Mouse (Mus musculus): Measurements from ENCODE around the gene H6pd. TPM values are rescaled to one million over a fixed set of nuclear protein-coding genes. Genes with fewer than 3 reads are reported as not detected.

The H6pd gene
- total and polyA plus RNA-seq, 3 experiments, result 17.7 to 38.5 (median 25.1) TPM

DNA sequence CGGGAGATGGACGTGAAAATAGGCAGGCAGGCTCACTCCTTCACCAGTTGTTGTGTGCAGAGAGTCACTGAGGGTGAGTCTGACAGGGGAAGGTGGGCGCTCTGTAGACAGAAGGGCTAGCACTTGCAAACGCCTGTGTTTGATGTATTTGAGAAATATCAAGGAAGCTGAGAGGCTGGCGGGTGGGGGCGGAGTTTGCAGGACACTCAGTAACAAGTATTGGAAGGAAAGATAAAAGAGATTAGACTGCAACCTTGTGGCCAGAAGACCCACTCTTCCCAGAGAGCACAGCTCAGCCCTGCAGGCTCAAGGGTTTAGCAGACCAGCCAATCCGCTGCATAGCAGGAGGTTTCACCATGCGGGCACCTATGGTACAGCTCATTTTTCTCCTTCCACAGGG lies 42.7 kb upstream of the H6pd start:
- peak overlapping the region; percentile 67 for H3K4me2 ChIP-seq (ENCODE audit: insufficient read depth, low read depth, poor library complexity, severe bottlenecking)
- peaks cover 33 to 48% of the 10 kb centered on the region in 2 experiments for H3K4me1 ChIP-seq (ENCODE audit: control insufficient read depth in 1 of 2, insufficient read depth in 2 of 2)
- no peak for DNase-seq (ENCODE audit: extremely low read depth)
- peaks cover 7% of the 10 kb centered on the region for H3K9me3 ChIP-seq (replicated peaks; ENCODE audit: low read length)
- peak overlapping the region; percentile 88 for H3K27ac ChIP-seq (ENCODE audit: insufficient read depth, low read depth)
- no peak for TF ChIP-seq MEF2A (IDR thresholded peaks at IDR 0.05; ENCODE audit: borderline replicate concordance, low read depth, low read length)
- TF ChIP-seq JUND (conservative IDR thresholded peaks at IDR 0.05; ENCODE audit: low read depth, low read length), result no peak
- in situ Hi-C loops (cut with MboI; ENCODE audit: low pct_ligation_motif_present, low pct_unique_long_range_greater_than_20kb, low sequenced_read_pairs), result no loop called here
- H3K27me3 ChIP-seq (replicated peaks), result no peaks in the 10 kb centered on the region
- dilution Hi-C loops (cut with MboI; ENCODE audit: extremely low pct_ligation_motif_present, extremely low pct_unique_long_range_greater_than_20kb, low sequenced_read_pairs), result no loop called here
- peaks cover 60 to 69% of the 10 kb centered on the region in 2 experiments for H3K36me3 ChIP-seq (replicated peaks in 1 of 2; ENCODE audit: control insufficient read depth in 1 of 2, insufficient read depth in 1 of 2, low read length in 1 of 2)
- H3K4me3 ChIP-seq (replicated peaks in 1 of 3; ENCODE audit: low read depth in 2 of 3, low read length in 2 of 3, poor library complexity in 1 of 3), result peak overlapping the region; percentile 61 to 91 (median 88)
- H3K79me2 ChIP-seq (replicated peaks; ENCODE audit: control insufficient read depth, extremely low read depth, insufficient read depth, poor library complexity, severe bottlenecking), result peaks cover 81% of the 10 kb centered on the region
- H3K9ac ChIP-seq (ENCODE audit: insufficient read depth, low read depth), result peak overlapping the region; percentile 88; the same call in 1 of the 2 replicates

DNA sequence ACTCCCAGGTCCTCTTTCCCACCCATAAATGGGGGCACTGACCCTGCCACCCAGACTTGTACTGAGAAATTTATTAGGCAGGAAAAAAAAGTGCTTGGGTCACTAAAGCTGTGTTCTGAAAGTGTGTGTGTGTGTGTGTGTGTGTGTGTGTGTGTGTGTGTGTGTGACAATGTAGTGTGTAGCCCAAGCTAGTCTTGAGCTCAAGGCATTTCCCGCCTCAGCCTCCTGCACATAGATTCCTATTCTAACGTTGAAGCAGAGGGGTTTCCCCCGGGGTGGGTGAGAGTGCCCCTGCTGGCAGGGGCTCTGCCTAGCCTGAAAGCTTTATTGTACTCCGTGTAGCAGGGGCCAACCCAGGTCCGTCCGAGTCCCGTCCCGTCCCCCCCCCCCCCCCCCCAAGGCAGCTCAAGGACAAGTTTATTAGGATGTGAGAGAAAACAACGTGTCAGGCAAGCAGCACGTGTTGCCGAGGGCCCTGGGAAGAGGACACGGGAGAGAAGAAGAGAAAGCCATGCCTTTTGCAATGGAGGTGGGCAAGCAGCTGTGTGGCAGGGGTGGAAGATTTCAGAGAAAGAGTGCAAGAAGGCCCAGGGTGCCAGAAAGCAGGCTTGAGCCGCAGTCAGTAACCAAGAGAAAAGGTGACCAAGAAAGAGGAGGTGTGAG lies 40.9 kb upstream of the H6pd start:
- Histone ChIP-seq H3K4me2 (ENCODE audit: insufficient read depth, low read depth, poor library complexity, severe bottlenecking) (peak overlapping the region; percentile 67), H3K9ac (ENCODE audit: insufficient read depth, low read depth) (peak overlapping the region; percentile 88), H3K9me3 (replicated peaks; ENCODE audit: low read length) (peaks cover 4% of the 10 kb centered on the region), H3K79me2 (replicated peaks; ENCODE audit: control insufficient read depth, extremely low read depth, insufficient read depth, poor library complexity, severe bottlenecking) (peaks cover 63% of the 10 kb centered on the region), H3K36me3 (replicated peaks in 1 of 2; ENCODE audit: control insufficient read depth in 1 of 2, insufficient read depth in 1 of 2, low read length in 1 of 2) (peaks cover 42 to 51% of the 10 kb centered on the region in 2 experiments), H3K27me3 (replicated peaks) (no peaks in the 10 kb centered on the region), H3K4me1 (ENCODE audit: control insufficient read depth in 1 of 2, insufficient read depth in 2 of 2) (peaks cover 20 to 40% of the 10 kb centered on the region in 2 experiments), H3K4me3 (replicated peaks in 1 of 3; ENCODE audit: low read depth in 2 of 3, low read length in 2 of 3, poor library complexity in 1 of 3) (peak overlapping the region; percentile 88 to 91 (median 89)), H3K27ac (ENCODE audit: insufficient read depth, low read depth) (peak overlapping the region; percentile 88)
- in situ Hi-C loops (cut with MboI; ENCODE audit: low pct_ligation_motif_present, low pct_unique_long_range_greater_than_20kb, low sequenced_read_pairs), result no loop called here
- peak; percentile 81 for DNase-seq (ENCODE audit: extremely low read depth)
- dilution Hi-C loops (cut with MboI; ENCODE audit: extremely low pct_ligation_motif_present, extremely low pct_unique_long_range_greater_than_20kb, low sequenced_read_pairs), result no loop called here
- TF ChIP-seq USF2 (conservative IDR thresholded peaks at IDR 0.05; ENCODE audit: low read depth, low read length), result no peak
- TF ChIP-seq RAD21 (IDR thresholded peaks at IDR 0.05; ENCODE audit: low read depth, low read length), result no peak
- TF ChIP-seq IRF4 (IDR thresholded peaks at IDR 0.05; ENCODE audit: low read depth, low read length), result peak; percentile 66
- TF ChIP-seq JUN (IDR thresholded peaks at IDR 0.05; ENCODE audit: insufficient read depth, low read depth, low read length), result no peak
- no peak for TF ChIP-seq CHD2 (IDR thresholded peaks at IDR 0.05; ENCODE audit: low read length)
- peak; percentile 59 for TF ChIP-seq ETS1 (conservative IDR thresholded peaks at IDR 0.05; ENCODE audit: low read depth, low read length)
- peak; percentile 59 for TF ChIP-seq NELFE (IDR thresholded peaks at IDR 0.05; ENCODE audit: low read depth, low read length)
- TF ChIP-seq MAFK (IDR thresholded peaks at IDR 0.05; ENCODE audit: insufficient replicate concordance, low read length), result no peak
- TF ChIP-seq GABPA (IDR thresholded peaks at IDR 0.05; ENCODE audit: insufficient replicate concordance, low read depth, low read length), result no peak
- TF ChIP-seq ZMIZ1 (IDR thresholded peaks at IDR 0.05; ENCODE audit: low read depth, low read length), result no peak
- no peak for TF ChIP-seq UBTF (IDR thresholded peaks at IDR 0.05; ENCODE audit: low read depth, low read length)
- TF ChIP-seq ZNF384 (IDR thresholded peaks at IDR 0.05; ENCODE audit: low read depth, low read length), result 0 out of 2 replicates have a peak, but pooled peaks have one; percentile 51
- TF ChIP-seq CTCF (conservative IDR thresholded peaks at IDR 0.05 in 1 of 2, IDR thresholded peaks at IDR 0.05 in 1 of 2; ENCODE audit: low read depth in 2 of 2, low read length in 2 of 2), result peak in 1 of 2 experiments; percentile 64; a peak in 2 of 4 replicates
- TF ChIP-seq ZC3H11A (IDR thresholded peaks at IDR 0.05; ENCODE audit: low read depth, low read length), result no peak
- no peak for TF ChIP-seq MYC (IDR thresholded peaks at IDR 0.05; ENCODE audit: low read depth, low read length)
- TF ChIP-seq E2F4 (IDR thresholded peaks at IDR 0.05; ENCODE audit: insufficient replicate concordance, low read depth, low read length), result no peak
- TF ChIP-seq MAX (IDR thresholded peaks at IDR 0.05; ENCODE audit: low read length), result peak; percentile 69; the same call in 1 of the 2 replicates
- peak; percentile 27; the same call in 1 of the 2 replicates for TF ChIP-seq MEF2A (IDR thresholded peaks at IDR 0.05; ENCODE audit: borderline replicate concordance, low read depth, low read length)
- TF ChIP-seq RCOR1 (conservative IDR thresholded peaks at IDR 0.05; ENCODE audit: low read depth, low read length), result peak; percentile 17; the same call in 1 of the 2 replicates
- no peak for TF ChIP-seq KAT2A (IDR thresholded peaks at IDR 0.05; ENCODE audit: insufficient replicate concordance, low read length)
- 0 out of 2 replicates have a peak, but pooled peaks have one; percentile 9 for TF ChIP-seq HCFC1 (IDR thresholded peaks at IDR 0.05; ENCODE audit: low read depth, low read length)
- 0 out of 2 replicates have a peak, but pooled peaks have one; percentile 32 for TF ChIP-seq CHD1 (IDR thresholded peaks at IDR 0.05; ENCODE audit: low read depth, low read length)
- peak; percentile 73 for TF ChIP-seq MAZ (IDR thresholded peaks at IDR 0.05; ENCODE audit: low read depth, low read length)
- no peak for TF ChIP-seq ZKSCAN1 (IDR thresholded peaks at IDR 0.05; ENCODE audit: borderline replicate concordance, low read depth, low read length)
- peak; percentile 33; the same call in 1 of the 2 replicates for TF ChIP-seq POLR2A (IDR thresholded peaks at IDR 0.05; ENCODE audit: low read depth, low read length)
- peak; percentile 68; the same call in 1 of the 2 replicates for TF ChIP-seq MXI1 (IDR thresholded peaks at IDR 0.05; ENCODE audit: low read depth, low read length)
- TF ChIP-seq SMC3 (IDR thresholded peaks at IDR 0.05; ENCODE audit: low read depth, low read length), result no peak
- peak; percentile 64 for TF ChIP-seq BHLHE40 (IDR thresholded peaks at IDR 0.05; ENCODE audit: low read depth, low read length)
- peak; percentile 59 for TF ChIP-seq TCF12 (IDR thresholded peaks at IDR 0.05; ENCODE audit: low read depth, low read length)
- TF ChIP-seq EP300 (IDR thresholded peaks at IDR 0.05; ENCODE audit: low read length), result no peak
- TF ChIP-seq JUND (conservative IDR thresholded peaks at IDR 0.05; ENCODE audit: low read depth, low read length), result no peak

Measured in CH12.LX (cell line).